Mouse (Mus musculus) heart, postnatal 14 days (tissue): ENCODE measurements around the gene Lair1. TPM values are rescaled to one million over a fixed set of nuclear protein-coding genes. Genes with fewer than 3 reads are reported as not detected.
"Not testable (repeated sequence)": the region's sequence is repeated elsewhere in the genome, so short reads cannot be mapped to it uniquely, and the experiment has no call there.

Experiments used
- DNase-seq, 2 experiments: peaks; one replicate each; pipeline ENCODE4 v3.0.0; 2021 to 2022
- intact Hi-C: fragments of 180-260 bp; cut with DNase I; formaldehyde crosslinking; loops from one replicate; pipeline ENCODE4 v1.15.1; 2025
- long read RNA-seq, 2 experiments: library from polyadenylated mRNA; stranded (forward); transcript quantifications; one replicate each; pipeline ENCODE4 v2.0.0; 2021
- total RNA-seq, 2 experiments: library from RNA; stranded (reverse); gene quantifications; 2 replicates each; pipeline ENCODE4 v1.2.3; 2021

The Lair1 gene
- total RNA-seq = 1 to 10 TPM in 1 of 2 experiments, under 1 TPM in 1; 0.46 to 1.1 TPM
- long read RNA-seq, experiment 1 = 0 reads
- long read RNA-seq, experiment 2 = 0 reads

DNA sequence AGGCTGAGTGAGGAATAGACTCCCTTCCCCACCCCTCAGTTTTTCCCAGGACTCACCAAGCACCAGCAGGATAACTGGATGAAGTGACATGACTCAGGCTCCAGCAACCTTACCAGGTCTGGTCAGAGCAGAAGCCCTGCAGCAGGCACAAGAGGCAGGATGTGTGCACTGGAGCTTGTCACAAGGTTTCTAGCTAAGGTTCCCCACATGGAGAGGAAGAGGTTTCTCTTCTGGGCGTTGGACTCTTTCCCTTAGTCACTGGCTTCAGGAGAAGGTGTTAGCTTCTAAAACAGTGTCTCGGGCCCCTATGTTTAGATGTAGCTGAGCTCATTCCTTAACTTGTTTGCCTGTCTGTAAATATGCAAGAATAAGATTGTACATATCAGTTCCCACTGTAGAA lies at the start of gene Lair1:
Lair1 (minus strand) TSS at position 192 of the 400 bp plus-strand sequence.
- DNase-seq = no peak

DNA sequence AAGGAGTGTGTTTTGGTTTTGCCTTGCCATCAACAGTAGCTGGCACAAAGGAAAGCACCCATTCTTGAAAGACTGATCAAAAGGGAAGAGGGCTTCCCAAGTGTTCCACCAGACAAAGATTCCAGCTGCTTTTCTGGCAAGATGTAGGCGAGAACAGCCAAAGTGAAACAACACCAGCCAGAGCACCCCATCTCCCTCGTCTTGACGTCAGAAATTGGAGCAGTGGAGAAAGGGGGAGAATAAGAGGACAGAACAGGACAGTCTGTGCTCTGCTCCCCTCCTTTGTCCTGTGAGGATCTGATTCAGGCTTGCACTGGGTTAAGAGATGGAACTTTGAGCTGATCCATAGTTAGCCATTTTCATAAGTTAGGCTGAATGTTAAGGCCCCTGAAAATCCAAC lies 48.8 kb upstream of the Lair1 start:
- no peak for DNase-seq
- intact Hi-C loops = no loop called here

More for the DNA sequence above, at the start of gene Lair1:
- intact Hi-C loops = no loop called here

DNA sequence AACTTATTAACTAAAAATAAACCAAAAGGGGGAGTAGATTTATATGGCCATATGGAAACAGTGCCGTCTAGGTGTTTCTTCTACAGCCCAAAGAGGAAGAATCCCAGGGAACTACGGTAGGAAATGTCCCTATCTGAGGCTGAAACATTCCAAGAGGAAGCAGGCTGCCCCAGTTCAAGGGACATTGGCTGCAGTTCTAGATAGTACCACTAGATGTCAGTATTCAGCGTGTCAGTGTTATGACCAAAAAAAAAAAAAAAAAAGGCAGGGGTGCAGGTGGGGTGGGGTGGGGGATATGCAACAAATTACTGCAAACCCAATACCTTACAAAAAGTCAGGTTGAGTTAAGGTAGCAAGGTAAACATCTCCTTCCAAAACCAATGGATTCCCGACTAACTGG lies 40.4 kb upstream of the Lair1 start:
- DNase-seq = peak in 1 of 2 experiments; percentile 45
- intact Hi-C loops = loop anchor here (2.0 kb wide), 1 partner anchor 323 kb away; no protein-coding TSS in a partner anchor

DNA sequence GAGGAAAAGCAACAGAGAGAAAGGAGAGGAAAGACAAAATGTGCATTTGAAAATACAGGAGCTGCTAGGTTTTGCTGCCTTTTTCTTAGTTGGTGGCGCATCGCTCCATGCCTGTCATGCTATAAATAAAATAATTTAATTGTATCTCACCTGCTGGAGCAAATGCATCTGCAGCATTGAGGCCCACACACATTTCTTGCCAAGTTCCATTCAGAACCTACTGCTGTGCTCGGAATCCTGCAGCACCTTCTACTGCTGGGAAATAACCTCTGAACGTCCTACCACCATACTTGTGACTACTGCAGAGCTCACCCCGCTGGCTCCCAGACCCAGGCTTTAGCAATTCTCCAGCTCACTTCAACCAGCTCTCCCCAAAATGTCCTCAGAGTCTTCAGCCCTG lies 38.1 kb upstream of the Lair1 start:
- intact Hi-C loops = no loop called here
- DNase-seq = no peak

DNA sequence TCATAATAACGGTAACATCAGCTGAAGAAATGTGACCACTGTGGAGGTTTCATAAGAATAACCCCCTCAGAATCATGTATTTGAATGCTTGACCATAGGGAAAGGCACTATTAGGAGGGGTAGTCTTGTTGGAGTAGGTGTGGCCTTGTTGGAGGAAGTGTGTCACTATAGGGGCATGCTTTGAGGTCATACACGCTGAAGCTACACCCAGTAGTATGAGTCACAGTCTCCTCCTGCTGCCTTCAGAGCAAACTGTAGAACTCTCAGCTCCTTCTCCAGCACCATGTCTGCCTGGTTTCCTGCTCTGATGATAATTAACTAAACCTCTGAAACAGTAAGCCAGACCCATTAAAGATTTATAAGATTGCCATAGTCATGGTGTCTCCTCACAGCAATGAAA lies 35.8 kb upstream of the Lair1 start:
- no peak for DNase-seq
- intact Hi-C loops = no loop called here

DNA sequence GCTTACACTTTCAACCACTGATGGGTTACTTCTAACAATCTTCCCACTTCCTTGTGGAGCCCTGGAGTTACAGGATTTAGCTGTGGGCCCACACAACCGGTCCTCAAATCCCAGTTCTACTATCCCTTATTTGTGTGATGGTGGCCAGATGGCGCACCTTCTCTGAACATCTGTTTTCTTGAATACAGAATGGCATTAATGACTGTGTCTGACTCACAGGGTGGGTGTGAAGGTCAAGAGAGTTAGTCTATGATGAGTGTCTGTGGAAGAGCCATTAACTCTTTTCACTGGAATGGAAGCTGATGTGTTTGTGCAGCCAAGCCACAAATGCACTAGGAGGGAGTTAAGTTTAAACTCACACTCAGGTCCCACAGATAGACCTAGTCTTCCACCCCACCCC lies 35.3 kb upstream of the Lair1 start:
- DNase-seq = no peak
- intact Hi-C loops = no loop called here

DNA sequence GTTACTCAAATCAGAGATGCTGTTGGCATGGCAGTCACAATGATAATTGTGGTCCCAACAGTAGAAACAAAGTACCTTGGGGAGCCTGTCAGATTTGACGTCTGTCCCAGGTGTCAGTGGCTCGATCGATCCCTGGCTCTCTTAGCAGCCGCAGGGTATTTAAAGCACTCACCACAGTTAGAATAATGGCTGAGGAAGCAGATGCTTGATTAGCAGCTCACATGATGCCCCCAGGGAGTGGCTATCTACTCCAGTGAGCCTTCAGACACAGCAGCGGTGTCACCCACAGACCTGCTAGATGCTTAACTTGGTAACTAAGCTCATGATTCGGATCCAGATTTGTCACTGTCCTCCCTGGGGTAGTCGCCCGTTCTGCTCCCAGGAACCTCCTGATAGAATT lies 28.2 kb upstream of the Lair1 start:
- intact Hi-C loops = no loop called here
- no peak for DNase-seq

DNA sequence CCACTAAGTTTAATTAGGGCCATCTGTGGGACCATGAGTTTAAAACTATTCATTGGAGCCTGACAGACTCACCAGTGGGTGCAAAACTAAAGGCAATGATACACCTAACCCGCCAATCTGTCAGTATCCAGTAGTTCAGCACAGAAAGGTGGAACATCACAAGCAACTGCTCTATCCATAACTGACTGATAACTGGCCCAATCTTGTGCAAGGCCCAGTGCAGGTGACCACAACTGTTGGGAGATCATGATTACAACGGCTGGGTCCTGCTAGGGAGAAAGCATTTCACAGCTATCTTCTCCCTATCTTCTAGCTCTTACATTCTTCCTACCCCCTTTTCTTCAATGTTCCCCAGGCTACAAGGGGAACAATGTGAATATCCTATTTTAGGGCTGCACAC lies 25.7 kb upstream of the Lair1 start:
- intact Hi-C loops = no loop called here

DNA sequence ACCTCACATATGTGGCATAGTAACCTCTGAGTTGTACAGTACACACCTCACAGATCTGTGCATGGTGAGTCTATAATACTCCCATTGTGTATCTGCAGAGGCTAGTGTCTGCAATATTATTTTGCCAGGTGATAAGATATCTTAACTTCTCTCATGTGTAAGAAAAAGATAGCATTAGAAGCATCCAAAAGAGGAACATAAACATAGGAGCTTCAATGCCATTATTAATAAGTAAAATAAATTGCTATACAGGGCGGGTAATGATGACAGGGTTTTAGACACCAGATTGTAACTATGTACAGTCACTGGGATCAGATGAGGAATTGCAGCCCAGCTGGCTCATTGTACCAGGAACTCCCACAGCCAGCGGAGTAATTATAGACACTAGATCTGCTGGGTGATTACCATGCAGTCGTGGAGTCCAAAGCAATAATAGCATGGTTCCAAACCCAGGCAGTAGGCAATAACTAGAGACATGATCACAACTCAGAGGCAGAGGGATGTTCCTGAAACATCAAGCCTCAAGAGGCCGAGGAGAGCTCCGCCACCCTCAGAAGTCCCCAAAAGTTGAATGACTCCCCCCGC lies 25.0 kb upstream of the Lair1 start:
- no peak for DNase-seq
- intact Hi-C loops = no loop called here

More for the DNA sequence above, 25.7 kb upstream of the Lair1 start:
- no peak for DNase-seq

DNA sequence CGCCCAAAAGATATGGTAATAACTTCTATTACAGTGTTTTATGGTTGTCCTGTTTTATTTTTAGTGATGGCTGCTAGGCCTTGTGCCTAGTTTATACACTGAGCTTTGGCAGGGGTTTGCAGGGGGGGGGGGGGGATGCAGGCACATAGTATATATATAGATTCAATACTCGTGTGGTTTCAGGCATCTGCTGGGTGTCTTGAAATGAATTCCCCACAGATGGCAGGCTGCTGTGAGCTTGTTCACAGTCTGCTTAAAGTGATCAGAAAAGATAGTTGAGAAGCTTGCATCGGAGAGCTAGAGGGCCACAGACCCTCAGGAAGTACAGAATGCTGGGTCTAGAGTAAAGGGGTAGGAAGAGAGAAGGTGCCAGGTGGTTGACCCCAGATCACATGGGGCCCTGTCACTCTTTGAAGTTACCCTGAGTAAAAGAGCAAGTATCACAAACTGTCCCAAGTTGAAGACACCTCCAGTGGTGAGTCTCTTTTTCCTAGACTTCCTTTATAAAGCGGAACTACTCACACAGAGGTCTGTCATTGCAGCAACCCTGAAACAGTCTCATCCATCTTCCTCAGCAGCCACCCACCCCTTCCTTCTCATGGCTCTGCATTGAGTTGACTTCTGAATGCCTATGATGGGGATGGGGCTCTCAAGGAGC lies 24.4 kb upstream of the Lair1 start:
- DNase-seq = no peak
- intact Hi-C loops = no loop called here

DNA sequence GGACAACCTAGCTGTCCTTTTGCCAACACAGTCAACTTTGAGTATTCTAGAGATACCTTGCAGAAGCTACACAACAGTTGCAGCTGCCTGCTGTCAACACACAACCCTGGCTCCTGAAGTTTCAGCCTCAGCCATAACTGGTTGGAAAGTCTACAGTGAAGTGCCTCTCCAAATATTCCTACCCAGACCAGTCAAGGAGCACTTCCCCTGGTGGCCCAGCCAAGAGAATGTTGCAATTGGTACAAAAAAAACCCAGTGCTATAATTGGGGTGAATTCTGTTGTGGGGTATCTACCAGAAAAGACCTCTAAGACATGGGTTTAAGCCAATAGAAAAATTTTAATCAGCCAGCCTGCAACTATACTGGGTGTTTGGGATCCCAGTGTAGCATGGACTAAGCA lies 22.6 kb upstream of the Lair1 start:
- intact Hi-C loops = no loop called here
- DNase-seq = no peak

DNA sequence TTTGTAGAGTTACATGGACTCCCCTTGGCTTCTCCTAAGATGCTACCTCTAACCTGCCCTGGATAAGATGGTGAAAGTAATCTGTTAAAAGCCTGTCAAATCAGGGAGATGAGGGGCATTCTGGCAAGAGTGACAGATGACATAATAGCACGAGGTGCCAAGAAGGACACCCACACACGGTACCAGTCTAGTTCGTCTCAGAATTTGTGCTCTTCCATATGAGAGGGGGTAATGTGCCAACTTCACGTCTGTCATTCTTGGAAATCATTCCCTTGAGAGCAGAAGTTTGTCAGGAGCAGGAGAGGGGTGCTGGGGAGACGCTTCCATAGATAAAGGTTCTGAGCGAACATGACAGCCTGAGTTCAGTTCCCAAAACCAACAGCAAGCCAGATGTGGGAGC lies 21.2 kb upstream of the Lair1 start:
- DNase-seq = no peak
- intact Hi-C loops = no loop called here

DNA sequence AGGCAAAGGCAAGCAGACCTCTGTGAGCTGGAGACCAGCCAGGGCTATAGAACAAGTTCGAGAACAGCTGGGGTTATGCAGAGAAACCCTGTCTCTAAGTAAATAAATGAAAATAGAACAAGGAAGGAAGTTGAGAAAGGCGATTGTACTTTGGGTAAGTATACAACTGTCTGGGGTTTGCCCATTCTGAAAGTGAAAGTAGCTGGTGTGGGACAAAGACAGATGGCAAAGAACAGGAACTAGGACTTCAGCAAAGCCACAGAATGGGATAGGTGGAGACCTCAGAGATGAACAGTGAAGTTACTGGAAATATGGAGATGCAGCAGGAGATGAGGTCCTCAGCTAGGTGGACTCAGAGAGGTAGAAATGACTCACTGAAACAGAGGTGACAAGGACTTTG lies 19.8 kb upstream of the Lair1 start:
- peak; percentile 12 to 19 for DNase-seq
- intact Hi-C loops = no loop called here

DNA sequence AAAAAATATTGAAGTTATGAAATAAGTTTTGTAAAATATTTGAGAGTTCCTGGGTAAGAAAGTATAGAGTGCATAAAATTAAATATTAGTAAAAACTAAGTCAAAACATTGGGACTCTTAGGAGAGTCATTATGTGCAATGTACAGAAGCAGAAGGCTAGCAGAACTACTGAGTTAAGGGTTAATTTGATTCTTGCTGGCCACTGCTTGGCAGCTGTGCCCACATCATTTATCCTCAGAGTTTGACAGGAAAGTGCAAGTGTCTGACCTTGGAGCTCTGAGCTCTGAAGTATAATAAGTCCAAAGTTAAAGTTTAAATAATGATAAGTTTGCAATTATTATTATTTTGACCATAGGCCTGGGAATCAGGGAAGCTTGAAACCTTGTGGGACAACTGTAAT lies 18.7 kb upstream of the Lair1 start:
- intact Hi-C loops = no loop called here

DNA sequence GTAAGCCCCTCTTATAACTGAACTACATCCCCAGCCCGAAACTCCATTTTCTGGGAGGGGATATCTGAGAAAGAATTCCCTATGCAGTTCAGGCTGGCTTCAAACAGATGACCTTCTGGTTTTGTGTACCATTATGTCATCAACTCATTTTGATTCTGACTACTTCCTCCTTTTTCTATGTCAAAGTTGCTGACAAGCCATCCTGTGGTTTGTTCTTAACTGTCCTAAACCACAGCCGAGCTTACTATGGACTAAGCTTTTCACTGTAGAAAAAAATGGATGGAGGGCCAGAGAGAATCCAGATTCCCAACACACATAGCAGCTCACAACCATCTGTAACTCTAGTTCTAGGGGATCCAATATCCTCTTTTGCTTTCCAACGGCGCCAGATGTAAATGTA lies 17.5 kb upstream of the Lair1 start:
- intact Hi-C loops = no loop called here
- no peak for DNase-seq

More for the DNA sequence above, 18.7 kb upstream of the Lair1 start:
- no peak for DNase-seq

DNA sequence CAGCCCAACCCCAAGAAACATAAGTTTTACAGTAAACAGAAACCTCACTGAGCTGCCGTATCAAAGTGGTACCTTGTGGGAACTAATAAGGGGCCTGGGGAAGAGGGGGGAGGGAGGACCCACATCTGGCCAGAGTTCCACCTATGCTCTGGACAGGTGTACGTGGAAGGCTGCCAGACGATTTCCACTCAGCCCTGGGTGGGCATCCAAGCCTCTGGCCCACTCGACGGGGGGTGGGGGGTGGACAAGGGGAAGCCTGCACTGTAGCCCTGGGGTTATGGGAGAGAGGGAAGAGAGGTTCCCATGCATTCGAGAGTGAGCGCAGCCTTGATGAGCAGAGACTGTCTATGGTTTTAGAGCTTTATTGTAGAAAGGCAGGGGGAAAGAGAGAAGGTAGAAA lies 16.5 kb upstream of the Lair1 start:
- DNase-seq = no peak
- intact Hi-C loops = no loop called here

DNA sequence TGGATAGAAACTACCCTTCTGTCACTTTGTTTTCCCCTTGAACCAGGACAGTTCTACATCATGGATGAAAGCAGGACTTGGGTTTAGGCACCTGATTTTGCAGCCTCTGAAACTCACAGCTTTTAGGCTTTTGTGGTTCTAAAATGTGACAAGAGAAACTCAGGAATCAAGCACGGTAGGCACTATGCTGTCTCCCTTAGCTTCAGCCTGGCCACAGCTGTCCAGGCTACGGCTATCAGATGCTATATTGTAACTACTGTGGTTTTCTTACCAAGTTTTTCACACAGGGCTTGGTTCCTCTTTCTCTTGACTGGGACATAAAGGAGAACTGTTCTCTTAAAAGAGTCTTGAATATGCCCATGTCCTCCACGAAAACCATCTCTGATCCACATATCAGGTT lies 10.1 kb upstream of the Lair1 start:
- intact Hi-C loops = no loop called here
- DNase-seq = no peak

DNA sequence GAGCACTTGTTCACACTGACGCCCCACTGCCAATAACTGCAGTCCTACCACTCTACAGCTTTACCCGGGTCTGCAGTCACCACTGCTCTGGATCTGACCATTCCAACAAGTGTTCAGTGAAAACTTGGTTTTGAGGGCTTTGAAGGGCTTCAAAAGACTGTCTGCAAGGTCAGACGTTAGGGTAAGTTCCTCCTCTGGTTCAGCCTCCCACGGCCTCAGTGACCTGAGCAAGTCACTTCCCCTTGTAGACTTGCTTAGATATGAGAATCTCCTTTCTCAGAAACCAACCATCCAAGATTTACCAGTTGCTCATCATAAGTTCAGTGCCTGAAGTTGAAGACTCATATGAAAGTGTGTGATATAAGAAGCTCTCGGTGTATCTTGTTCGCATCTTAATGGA lies 8.1 kb upstream of the Lair1 start:
- no peak for DNase-seq
- intact Hi-C loops = no loop called here

DNA sequence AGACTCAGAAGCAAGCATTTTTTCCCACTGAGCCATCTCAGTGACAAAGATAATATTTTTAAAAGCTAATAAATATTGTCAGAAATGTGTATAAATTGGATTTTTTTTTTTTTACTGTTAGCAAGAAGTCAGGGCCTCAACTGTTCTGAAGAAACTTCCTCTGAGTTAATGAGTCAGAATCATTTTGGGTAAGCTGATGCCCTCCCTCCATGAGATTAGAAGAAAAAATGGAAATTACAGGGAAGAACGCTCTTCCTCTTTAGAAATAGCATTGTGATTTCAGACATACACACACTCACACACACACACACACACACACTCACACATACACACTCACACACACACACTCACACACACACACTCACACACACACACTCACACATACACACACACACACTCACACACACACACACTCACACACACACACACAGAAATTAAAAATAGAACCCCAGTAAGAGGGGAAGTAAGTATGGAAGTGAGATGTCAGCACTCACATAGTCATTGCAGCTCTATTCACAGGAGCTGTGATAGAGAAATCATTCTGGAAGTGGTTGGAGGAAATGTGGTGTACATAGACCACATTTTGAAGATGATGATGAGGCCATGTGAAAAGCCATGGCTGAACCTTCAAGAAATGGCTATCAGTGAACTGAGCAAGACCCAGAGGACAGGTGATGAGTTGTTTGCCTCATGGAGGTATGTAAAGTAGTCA lies 866 bp upstream of the Lair1 start:
- no peak for DNase-seq
- intact Hi-C loops = no loop called here

DNA sequence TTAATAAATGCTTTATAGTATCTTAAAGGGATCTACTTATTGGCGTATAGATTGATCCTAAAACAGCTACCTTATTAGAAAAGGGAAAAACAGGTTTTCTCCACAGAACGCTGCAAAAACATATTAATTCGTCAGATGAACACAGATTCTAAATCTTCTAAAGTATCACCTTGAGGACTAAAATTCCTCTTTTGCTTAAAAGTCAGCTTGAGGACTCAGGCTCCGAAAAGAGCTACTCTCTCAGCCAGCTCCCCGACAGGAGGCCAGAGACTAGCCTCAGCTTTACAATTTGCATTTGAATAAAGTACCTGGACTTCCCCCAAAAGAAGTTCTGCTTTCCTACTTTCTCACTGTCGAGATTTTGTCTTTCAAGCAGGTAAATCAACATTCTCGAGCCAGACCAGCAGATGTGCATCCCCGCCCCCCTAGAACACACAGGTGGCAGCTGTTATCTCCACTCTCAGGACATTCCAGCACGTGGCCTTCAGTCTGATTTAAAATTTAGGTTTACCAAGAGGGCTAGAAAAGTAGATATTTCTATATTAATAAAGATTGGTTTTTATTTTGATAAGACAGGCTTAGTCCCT lies 2.3 kb downstream of the Lair1 start:
- intact Hi-C loops, DNase-seq: not testable (repeated sequence)

DNA sequence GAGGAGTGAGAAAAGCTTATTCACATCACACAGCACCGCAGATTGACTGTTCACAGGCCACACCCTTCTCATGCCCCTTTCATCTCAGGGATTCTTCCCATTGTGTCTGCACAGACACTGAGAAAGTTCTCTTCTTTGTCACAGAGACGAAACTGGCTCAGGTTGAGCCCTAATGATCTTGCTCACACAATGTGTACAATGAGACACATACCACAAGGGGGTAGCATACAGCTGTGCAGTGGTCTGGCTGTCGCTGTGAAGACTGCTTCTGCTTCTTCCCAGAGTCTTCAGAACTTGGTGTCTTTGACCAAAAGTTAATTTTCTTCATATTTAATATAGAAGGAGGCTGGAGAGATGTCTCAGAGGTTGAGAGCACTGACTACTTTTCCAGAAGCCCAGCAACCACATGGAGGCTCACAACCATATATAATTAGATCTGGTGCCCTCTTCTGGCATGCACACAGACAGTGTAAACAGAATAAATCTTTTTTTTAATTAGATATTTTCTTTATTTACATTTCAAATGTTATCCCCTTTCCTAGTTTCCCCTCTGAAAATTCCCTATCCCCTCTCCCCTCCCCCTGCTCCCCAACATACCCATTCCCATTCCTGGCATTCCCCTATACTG lies 36.1 kb downstream of the Lair1 start:
- intact Hi-C loops = no loop called here
- peak in 1 of 2 experiments; percentile 11 for DNase-seq
